Mouse (Mus musculus) cerebellum, adult (tissue): ENCODE measurements around the gene Klf2.

Experiments used
- ATAC-seq: cut with Nextera tagmentation; 2 replicates; pipeline ENCODE4 v1.9.2; 2017; ENCODE audit warnings: mild to moderate bottlenecking, moderate library complexity, mixed read lengths; ENCODE audit not compliant: insufficient number of reproducible peaks, low FRiP score, low TSS enrichment

Gene Klf2

GRCm38 (mm10) chr8:72363457-72363856 is 44.6 kb downstream of the Klf2 start:
- ATAC-seq = no peak

GRCm38 (mm10) chr8:72365016-72365415 is 46.2 kb downstream of the Klf2 start:
- no peak for ATAC-seq

GRCm38 (mm10) chr8:72365826-72366225 is 47.0 kb downstream of the Klf2 start:
- peak; percentile 63; the same call in 1 of the 2 replicates for ATAC-seq

DNA sequence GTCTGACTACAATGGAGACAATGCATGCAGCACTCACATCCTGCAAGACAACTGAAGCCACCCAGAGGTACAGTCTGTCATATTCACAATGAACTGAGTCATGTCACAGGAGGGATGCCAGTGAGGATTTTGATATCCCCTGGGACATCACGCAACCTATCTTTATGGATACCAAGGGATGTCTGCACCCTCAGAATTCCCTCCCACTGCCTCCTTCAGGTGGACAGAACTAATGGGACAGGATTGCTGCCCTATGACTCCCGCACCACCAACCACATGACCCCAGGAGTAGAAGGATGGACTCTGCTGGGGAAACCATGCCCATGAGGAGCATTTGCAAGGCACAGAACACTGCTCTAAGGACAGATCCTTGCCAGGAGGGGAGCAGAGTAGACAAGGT is 47.6 kb downstream of the Klf2 start:
- no peak for ATAC-seq
